Mouse (Mus musculus) T-helper 17 cell (primary cell): Measurements from ENCODE around the gene 2900011O08Rik.
"Not testable (repeated sequence)": the region's sequence is repeated elsewhere in the genome, so short reads cannot be mapped to it uniquely, and the experiment has no call there.

Experiments
- in situ Hi-C, 2 experiments: fragments of 300-600 bp; cut with MboI, MseI; formaldehyde crosslinking; loops; 1 replicate in 1 of 2; 2 replicates in 1 of 2; pipeline ENCODE4 v1.15.1; 2025; ENCODE audit warnings: high pct_unique_total_duplicates in 2 of 2

Gene 2900011O08Rik

GRCm38 (mm10) chr16:14059869-14060268, 73.5 kb downstream of the 2900011O08Rik start:
- in situ Hi-C loops: no loop called here

GRCm38 (mm10) chr16:14066571-14066970, 80.2 kb downstream of the 2900011O08Rik start:
- in situ Hi-C loops: not testable (repeated sequence)

GRCm38 (mm10) chr16:14068701-14069100, 82.3 kb downstream of the 2900011O08Rik start:
- in situ Hi-C loops: not testable (repeated sequence)

- in situ Hi-C loops: no loop called here
Observed at GRCm38 (mm10) chr16:14070471-14071169, 84.2 kb downstream of the 2900011O08Rik start.

- in situ Hi-C loops: loop anchor here in 1 of 2 experiments (5.0 kb wide), 1 partner anchor 46 kb away; no protein-coding TSS in a partner anchor
Observed at GRCm38 (mm10) chr16:14082925-14083324, 96.5 kb downstream of the 2900011O08Rik start.

- in situ Hi-C loops: no loop called here
Observed at GRCm38 (mm10) chr16:14088249-14088648, 101.8 kb downstream of the 2900011O08Rik start.

- in situ Hi-C loops: no loop called here
Observed at GRCm38 (mm10) chr16:14089296-14089695, 102.9 kb downstream of the 2900011O08Rik start.

- in situ Hi-C loops: no loop called here
Observed at GRCm38 (mm10) chr16:14091771-14092170, 105.4 kb downstream of the 2900011O08Rik start.

- in situ Hi-C loops: loop anchor here (10.0 kb wide), 2 partner anchors 589 to 1181 kb away; no protein-coding TSS in a partner anchor
Observed at GRCm38 (mm10) chr16:14105891-14106290, 119.5 kb downstream of the 2900011O08Rik start.

GRCm38 (mm10) chr16:14109651-14110230, 123.3 kb downstream of the 2900011O08Rik start:
- in situ Hi-C loops: loop anchor here (10.0 kb wide), 2 partner anchors 585 to 1185 kb away; no protein-coding TSS in a partner anchor

GRCm38 (mm10) chr16:14110922-14111321, 124.5 kb downstream of the 2900011O08Rik start:
- in situ Hi-C loops: no loop called here

- in situ Hi-C loops: no loop called here
Observed at GRCm38 (mm10) chr16:14112133-14112532, 125.7 kb downstream of the 2900011O08Rik start.

- in situ Hi-C loops: no loop called here
Observed at GRCm38 (mm10) chr16:14112742-14113141, 126.3 kb downstream of the 2900011O08Rik start.

- in situ Hi-C loops: no loop called here
Observed at GRCm38 (mm10) chr16:14117299-14117698, 130.9 kb downstream of the 2900011O08Rik start.

- in situ Hi-C loops: no loop called here
Observed at GRCm38 (mm10) chr16:14120941-14121340, 134.5 kb downstream of the 2900011O08Rik start.

GRCm38 (mm10) chr16:14121563-14121962, 135.2 kb downstream of the 2900011O08Rik start:
- in situ Hi-C loops: no loop called here

GRCm38 (mm10) chr16:14122586-14122985, 136.2 kb downstream of the 2900011O08Rik start:
- in situ Hi-C loops: no loop called here

GRCm38 (mm10) chr16:14123901-14124300, 137.5 kb downstream of the 2900011O08Rik start:
- in situ Hi-C loops: no loop called here

GRCm38 (mm10) chr16:14124709-14125108, 138.3 kb downstream of the 2900011O08Rik start:
- in situ Hi-C loops: no loop called here

- in situ Hi-C loops: no loop called here
Observed at GRCm38 (mm10) chr16:14125253-14125652, 138.8 kb downstream of the 2900011O08Rik start.

GRCm38 (mm10) chr16:14128977-14129376, 142.6 kb downstream of the 2900011O08Rik start:
- in situ Hi-C loops: no loop called here

- in situ Hi-C loops: no loop called here
Observed at GRCm38 (mm10) chr16:14130796-14131195, 144.4 kb downstream of the 2900011O08Rik start.

- in situ Hi-C loops: no loop called here
Observed at GRCm38 (mm10) chr16:14131376-14131775, 145.0 kb downstream of the 2900011O08Rik start.
